Mouse (Mus musculus): ENCODE results near the gene Hipk2. TPM values are rescaled to one million over a fixed set of nuclear protein-coding genes. Genes with fewer than 3 reads are reported as not detected.

Gene Hipk2
- polyA plus RNA-seq, 1 experiment from 2014 or later, result 9.5 TPM

DNA sequence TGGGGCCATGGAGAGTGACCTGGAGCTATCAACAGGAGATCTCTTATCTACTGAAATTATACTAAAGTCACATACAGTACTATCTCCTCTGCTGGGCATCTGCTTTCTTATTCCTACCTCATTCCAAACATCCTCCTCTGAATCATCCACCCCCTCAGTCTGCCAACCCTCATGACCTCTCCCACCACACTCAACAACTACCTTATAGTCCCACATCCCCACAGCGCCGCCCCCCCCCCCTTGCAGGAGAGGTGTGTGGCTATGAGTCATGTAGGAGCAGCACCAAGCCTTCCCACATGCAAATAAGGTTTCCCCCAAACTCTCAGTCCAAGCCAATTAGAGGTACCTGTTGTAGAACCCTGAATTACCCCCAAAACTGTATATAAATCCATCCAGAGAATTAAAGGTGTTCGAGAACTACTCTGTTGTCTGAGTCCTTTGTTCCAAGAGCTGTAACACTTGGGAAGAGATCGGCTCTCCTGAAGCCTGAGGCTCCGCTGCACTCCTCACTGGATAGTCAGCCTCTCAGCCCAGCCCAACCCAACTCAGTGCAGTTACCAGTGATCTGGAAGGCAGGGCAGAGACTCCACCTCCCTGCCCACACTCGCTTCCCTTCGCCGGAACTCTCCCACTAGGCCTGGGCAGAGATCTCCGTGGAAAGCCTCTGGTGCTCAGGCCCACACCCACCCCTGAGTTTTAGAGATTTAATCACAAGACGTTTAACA, 66.4 kb downstream of the Hipk2 start:
- Histone ChIP-seq H3K4me3 (no peak overlapping the region), H3K27me3 (replicated peaks) (no peaks in the 10 kb centered on the region), H3K9ac (peak overlapping the region; percentile 38), H3K27ac (replicated peaks) (peak overlapping the region; percentile 61), H3K36me3 (peaks cover 5% of the 10 kb centered on the region), H3K9me3 (no peaks in the 10 kb centered on the region), H3K4me2 (peak overlapping the region; percentile 8; the same call in 1 of the 2 replicates), H3K4me1 (peaks cover 76% of the 10 kb centered on the region)
- 0 out of 2 replicates have a peak, but pooled peaks have one; percentile 44 for ATAC-seq (ENCODE audit: extremely low read depth, insufficient number of reproducible peaks, low FRiP score, low TSS enrichment)
- 38% methylated on average over 10 of the region's 10 CpGs for WGBS

DNA sequence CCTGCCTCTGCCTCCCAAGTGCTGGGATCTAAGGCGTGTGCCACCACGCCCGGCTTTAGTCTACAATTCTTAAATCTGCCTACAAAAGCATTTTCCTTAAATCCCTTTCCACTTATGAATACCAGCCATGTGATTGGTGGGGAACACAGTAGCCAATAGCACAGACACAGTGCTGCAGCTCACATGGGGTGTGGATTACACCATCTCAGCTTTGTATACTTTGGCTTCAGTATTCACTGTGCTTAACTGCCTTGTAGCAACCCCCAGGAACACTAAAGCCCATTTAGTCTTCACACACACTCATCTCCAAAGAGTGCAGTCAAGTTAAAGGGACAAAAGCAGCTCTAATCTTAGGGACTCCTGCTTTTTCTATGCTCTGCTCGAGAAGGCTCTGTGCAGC, 67.6 kb downstream of the Hipk2 start:
- ATAC-seq (ENCODE audit: extremely low read depth, insufficient number of reproducible peaks, low FRiP score, low TSS enrichment), result no peak
- H3K4me2 ChIP-seq, result no peak overlapping the region
- no peak overlapping the region for H3K27ac ChIP-seq (replicated peaks)
- H3K4me1 ChIP-seq, result peaks cover 69% of the 10 kb centered on the region
- peaks cover 13% of the 10 kb centered on the region for H3K36me3 ChIP-seq
- no peak overlapping the region for H3K4me3 ChIP-seq
- 90% methylated on average over 4 of the region's 4 CpGs for WGBS
- H3K9ac ChIP-seq, result no peak overlapping the region
- no peaks in the 10 kb centered on the region for H3K9me3 ChIP-seq
- H3K27me3 ChIP-seq (replicated peaks), result no peaks in the 10 kb centered on the region

DNA sequence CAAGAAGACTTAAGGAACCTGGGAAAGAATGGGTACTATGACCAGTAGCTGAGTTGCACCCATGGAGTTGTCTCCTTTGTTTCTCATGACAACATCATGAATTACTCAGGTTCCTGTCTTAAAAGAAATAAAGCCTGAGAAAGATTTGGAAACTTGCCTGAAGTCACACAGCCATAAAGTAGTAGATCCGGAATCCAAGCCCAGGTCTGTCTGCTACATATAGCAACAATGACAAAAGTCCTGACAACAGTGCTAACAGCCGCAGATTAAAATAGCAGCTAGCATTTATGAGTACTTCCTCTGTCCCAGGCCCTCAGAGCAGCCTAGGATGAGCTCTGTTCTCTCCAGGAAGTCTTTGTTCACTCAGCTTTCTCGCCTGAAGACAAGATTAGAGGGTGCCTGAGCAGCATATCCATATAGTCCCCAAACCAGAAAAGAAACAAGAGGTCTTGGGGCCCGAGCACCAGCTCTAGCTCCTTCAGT, 69.0 kb downstream of the Hipk2 start:
- 26% methylated on average over 4 of the region's 4 CpGs for WGBS
- peak overlapping the region; percentile 45; the same call in 1 of the 2 replicates for H3K9ac ChIP-seq
- H3K4me2 ChIP-seq, result peak overlapping the region; percentile 31; the same call in 1 of the 2 replicates
- H3K4me1 ChIP-seq, result peaks cover 72% of the 10 kb centered on the region
- no peaks in the 10 kb centered on the region for H3K27me3 ChIP-seq (replicated peaks)
- ATAC-seq (ENCODE audit: extremely low read depth, insufficient number of reproducible peaks, low FRiP score, low TSS enrichment), result no peak
- peaks cover 13% of the 10 kb centered on the region for H3K36me3 ChIP-seq
- H3K4me3 ChIP-seq, result no peak overlapping the region
- peak overlapping the region; percentile 80 for H3K27ac ChIP-seq (replicated peaks)
- H3K9me3 ChIP-seq, result no peaks in the 10 kb centered on the region

DNA sequence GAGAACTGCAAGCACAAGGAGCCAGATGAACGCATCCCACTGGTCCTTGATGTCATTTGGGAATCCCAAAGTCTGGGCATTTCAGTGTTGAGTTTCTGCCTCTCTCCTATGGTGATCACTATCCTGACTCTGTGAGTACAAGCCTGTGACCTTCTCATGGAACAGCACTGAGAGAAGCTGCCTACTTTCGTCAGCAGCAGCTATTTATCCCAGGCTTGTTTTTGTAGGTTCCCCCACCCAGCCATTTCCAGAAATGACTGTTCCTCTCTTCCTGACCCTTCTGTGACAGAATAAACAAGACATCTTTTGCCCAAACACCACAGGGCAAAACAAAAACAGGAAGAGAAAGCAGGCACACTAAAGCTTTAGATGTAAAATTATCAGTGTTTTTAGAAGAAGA, 70.4 kb downstream of the Hipk2 start:
- Histone ChIP-seq H3K4me2 (no peak overlapping the region), H3K4me1 (peaks cover 72% of the 10 kb centered on the region), H3K27me3 (replicated peaks) (no peaks in the 10 kb centered on the region), H3K4me3 (no peak overlapping the region), H3K9ac (no peak overlapping the region), H3K9me3 (no peaks in the 10 kb centered on the region), H3K27ac (replicated peaks) (no peak overlapping the region), H3K36me3 (peaks cover 13% of the 10 kb centered on the region)
- WGBS, result 75% methylated on average over 2 of the region's 2 CpGs
- ATAC-seq (ENCODE audit: extremely low read depth, insufficient number of reproducible peaks, low FRiP score, low TSS enrichment), result no peak

DNA sequence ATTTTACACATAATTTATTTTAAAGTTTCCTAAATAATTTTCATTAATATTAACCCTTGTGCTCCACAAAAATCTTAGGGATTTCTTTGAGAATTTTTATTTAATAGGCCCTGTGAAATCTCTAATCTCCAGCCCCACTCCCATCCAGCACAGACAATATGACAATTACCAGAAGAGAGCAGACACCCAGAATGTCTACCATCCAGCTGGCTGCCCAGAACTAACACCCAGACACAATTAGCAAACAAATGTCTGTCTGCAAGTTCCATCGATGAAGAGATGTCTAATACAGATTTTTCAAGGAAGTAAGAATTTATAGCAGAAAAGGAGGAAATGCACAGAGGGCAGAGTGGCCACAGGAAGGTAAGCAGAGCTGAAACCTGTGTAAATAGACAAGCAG, 74.7 kb downstream of the Hipk2 start:
- Histone ChIP-seq H3K36me3 (peaks cover 13% of the 10 kb centered on the region), H3K4me1 (peaks cover 52% of the 10 kb centered on the region), H3K4me3 (no peak overlapping the region), H3K27me3 (replicated peaks) (no peaks in the 10 kb centered on the region), H3K9ac (no peak overlapping the region), H3K9me3 (no peaks in the 10 kb centered on the region), H3K4me2 (no peak overlapping the region), H3K27ac (replicated peaks) (no peak overlapping the region)
- WGBS, result 62% methylated on average over 1 of the region's 1 CpGs
- no peak for ATAC-seq (ENCODE audit: extremely low read depth, insufficient number of reproducible peaks, low FRiP score, low TSS enrichment)

DNA sequence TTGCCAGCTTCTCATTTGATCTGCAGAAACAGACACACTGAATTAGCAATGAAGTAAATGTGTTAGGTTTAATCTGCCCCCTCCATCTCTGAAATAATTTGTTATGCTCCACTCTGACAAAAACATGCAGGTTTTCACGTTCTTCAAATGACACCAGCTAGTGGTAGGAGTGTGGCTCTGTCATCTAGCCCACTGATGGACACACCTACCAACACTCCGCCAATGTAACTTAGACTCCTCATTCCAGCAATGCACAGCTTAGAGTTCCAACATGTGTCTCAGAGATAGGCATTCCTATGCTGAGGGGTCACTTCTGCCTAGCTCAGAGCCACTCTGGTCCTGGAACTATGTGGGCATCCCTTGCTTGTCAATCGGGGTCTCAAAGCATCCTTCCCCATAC, 78.4 kb downstream of the Hipk2 start:
- H3K9ac ChIP-seq, result no peak overlapping the region
- no peak overlapping the region for H3K27ac ChIP-seq (replicated peaks)
- peaks cover 68% of the 10 kb centered on the region for H3K4me1 ChIP-seq
- ATAC-seq (ENCODE audit: extremely low read depth, insufficient number of reproducible peaks, low FRiP score, low TSS enrichment), result no peak
- no peaks in the 10 kb centered on the region for H3K27me3 ChIP-seq (replicated peaks)
- H3K36me3 ChIP-seq, result no peaks in the 10 kb centered on the region
- H3K4me3 ChIP-seq, result no peak overlapping the region
- WGBS, result 73% methylated on average over 3 of the region's 3 CpGs
- no peaks in the 10 kb centered on the region for H3K9me3 ChIP-seq
- no peak overlapping the region for H3K4me2 ChIP-seq

DNA sequence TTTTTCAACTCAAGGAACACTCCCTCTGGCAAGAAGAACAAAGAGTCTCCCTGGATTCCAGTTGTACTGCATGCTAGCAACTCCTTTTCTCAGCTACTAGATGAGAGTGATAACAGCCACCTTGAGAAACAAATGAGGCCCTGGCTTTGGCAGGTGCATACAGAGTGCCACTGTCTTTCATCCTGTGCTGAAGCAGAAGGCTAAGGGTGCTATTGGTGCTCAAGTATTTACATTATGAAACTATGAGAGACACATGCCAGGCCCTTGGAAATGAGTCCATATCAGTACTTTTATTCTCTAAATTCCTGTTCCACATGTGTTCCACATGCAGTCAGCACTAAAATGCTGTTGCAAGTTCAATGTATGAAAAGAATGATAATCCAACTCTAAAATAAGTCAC, 79.0 kb downstream of the Hipk2 start:
- H3K4me3 ChIP-seq, result no peak overlapping the region
- no peak overlapping the region for H3K9ac ChIP-seq
- ATAC-seq (ENCODE audit: extremely low read depth, insufficient number of reproducible peaks, low FRiP score, low TSS enrichment), result no peak
- no peak overlapping the region for H3K4me2 ChIP-seq
- no peaks in the 10 kb centered on the region for H3K27me3 ChIP-seq (replicated peaks)
- H3K4me1 ChIP-seq, result peaks cover 62% of the 10 kb centered on the region
- no peaks in the 10 kb centered on the region for H3K9me3 ChIP-seq
- no peak overlapping the region for H3K27ac ChIP-seq (replicated peaks)
- H3K36me3 ChIP-seq, result no peaks in the 10 kb centered on the region; the same call in 1 of the 2 replicates

DNA sequence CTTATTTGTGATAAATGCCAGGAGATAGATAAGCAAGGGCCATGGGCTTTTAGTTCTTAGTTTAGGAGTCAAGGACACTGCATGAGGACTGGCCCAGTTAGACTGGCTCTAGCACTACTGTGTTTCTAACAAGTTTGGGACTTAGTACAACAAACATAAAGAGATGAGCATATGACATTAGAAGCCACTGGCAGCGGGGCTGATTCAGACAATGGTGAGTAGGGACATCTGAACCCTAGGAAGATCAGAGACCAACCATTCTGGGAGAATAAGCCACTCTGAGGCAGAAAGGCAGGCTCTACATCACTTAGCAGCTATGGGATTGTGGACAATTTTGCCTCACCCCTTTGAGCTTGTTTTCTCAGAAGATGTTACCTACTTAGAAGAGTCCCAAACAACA, 79.6 kb downstream of the Hipk2 start:
- H3K4me2 ChIP-seq, result no peak overlapping the region
- no peak for ATAC-seq (ENCODE audit: extremely low read depth, insufficient number of reproducible peaks, low FRiP score, low TSS enrichment)
- H3K9me3 ChIP-seq, result no peaks in the 10 kb centered on the region
- WGBS, result 79% methylated on average over 1 of the region's 1 CpGs
- peaks cover 3% of the 10 kb centered on the region for H3K36me3 ChIP-seq
- no peak overlapping the region for H3K9ac ChIP-seq
- H3K27ac ChIP-seq (replicated peaks), result no peak overlapping the region
- H3K4me1 ChIP-seq, result peaks cover 58% of the 10 kb centered on the region
- H3K27me3 ChIP-seq (replicated peaks), result no peaks in the 10 kb centered on the region
- H3K4me3 ChIP-seq, result no peak overlapping the region

DNA sequence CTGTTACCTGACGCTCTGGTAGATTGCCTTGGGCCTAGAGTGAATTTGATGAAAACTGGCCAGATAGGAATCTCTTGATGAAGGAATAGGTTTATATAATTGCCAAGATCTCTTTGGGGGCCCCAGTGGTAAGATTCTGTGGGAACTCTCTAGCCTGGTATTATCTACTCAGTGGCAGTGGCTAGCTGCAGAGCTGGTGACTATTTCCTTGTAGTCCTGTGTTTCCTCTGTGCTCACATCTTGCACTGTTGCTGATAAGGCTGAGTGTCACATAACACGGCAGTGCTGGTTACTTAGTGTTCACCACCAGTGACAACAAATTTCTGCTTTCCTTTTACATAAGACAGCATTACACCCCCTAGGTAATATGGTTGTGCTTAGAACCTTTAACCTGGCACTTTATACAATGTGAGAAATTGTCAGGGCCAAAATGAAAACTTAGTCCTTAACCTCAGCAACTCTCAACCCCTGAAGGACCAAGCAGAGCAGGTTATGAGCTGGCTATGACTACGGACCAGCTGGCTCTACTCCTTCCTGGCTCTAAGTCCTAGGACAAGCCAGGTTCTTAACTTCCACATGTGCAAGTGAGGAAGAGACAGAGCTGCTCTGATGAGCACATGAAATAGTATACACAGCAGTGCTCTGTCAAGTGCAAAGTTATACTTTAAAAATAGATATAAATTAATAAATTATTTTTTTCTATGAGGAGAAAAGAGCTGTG, 80.7 kb downstream of the Hipk2 start:
- H3K9ac ChIP-seq, result no peak overlapping the region
- WGBS, result 47% methylated on average over 3 of the region's 3 CpGs
- no peaks in the 10 kb centered on the region for H3K27me3 ChIP-seq (replicated peaks)
- H3K36me3 ChIP-seq, result peaks cover 7% of the 10 kb centered on the region
- H3K9me3 ChIP-seq, result no peaks in the 10 kb centered on the region
- ATAC-seq (ENCODE audit: extremely low read depth, insufficient number of reproducible peaks, low FRiP score, low TSS enrichment), result no peak
- H3K4me1 ChIP-seq, result peaks cover 49% of the 10 kb centered on the region
- no peak overlapping the region for H3K4me3 ChIP-seq
- 0 out of 2 replicates have a peak overlapping the region, but pooled peaks have one; percentile 33 for H3K27ac ChIP-seq (replicated peaks)
- H3K4me2 ChIP-seq, result no peak overlapping the region

DNA sequence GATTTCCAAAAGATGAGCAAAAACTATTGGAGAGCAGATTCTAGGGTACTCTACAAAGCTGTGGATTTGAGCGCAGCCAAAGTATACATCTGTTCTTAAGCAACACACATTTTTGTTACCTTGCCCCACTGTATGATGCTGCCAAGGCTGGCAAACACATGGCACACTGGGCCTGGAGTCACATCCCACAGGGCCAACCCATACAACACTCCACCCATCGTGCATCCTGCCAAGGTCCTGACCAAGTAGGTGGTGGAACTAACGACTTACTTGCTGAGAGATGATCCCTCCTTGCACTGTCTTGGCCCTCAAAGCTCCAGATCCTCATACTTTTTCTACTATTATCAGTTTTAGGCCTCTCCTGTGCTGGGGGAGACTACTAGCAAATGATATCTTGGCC, 83.0 kb downstream of the Hipk2 start:
- H3K4me1 ChIP-seq, result peaks cover 62% of the 10 kb centered on the region
- H3K9ac ChIP-seq, result no peak overlapping the region
- no peaks in the 10 kb centered on the region for H3K9me3 ChIP-seq
- H3K36me3 ChIP-seq, result peaks cover 7% of the 10 kb centered on the region
- H3K4me3 ChIP-seq, result no peak overlapping the region
- 85% methylated on average over 3 of the region's 3 CpGs for WGBS
- H3K4me2 ChIP-seq, result no peak overlapping the region
- H3K27me3 ChIP-seq (replicated peaks), result no peaks in the 10 kb centered on the region
- ATAC-seq (ENCODE audit: extremely low read depth, insufficient number of reproducible peaks, low FRiP score, low TSS enrichment), result no peak
- H3K27ac ChIP-seq (replicated peaks), result no peak overlapping the region

DNA sequence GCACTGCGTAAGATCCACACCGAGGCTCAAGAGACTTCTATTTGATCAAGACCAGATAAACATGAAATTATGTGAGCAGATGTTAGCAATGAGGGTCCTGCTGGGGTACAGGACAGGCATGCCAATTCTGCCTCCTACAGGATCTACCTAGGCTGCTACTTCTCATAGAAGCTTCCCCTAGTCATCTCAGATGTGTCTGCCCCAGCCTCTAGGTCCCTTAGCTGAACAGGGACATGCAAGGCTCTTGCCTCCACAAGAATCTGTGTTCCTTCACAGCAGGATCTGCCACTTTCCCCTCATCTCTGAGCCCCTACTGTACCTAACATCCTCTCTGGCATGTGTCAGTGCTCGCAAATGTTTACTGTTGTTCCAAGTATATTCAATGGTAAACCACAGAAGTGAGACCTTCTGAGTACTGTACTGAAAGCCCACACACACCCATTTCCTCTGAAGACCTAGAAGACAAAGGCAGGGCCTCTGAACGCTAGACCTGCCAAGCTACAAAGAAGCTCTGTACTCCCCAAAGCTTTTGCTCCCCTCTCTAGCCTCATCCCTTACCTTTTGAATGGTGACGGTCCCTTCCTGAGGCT, 86.6 kb downstream of the Hipk2 start:
- WGBS, result 83% methylated on average over 5 of the region's 5 CpGs
- H3K4me1 ChIP-seq, result peaks cover 61% of the 10 kb centered on the region

More for the DNA sequence above, 86.6 kb downstream of the Hipk2 start:
- no peak for ATAC-seq (ENCODE audit: extremely low read depth, insufficient number of reproducible peaks, low FRiP score, low TSS enrichment)
- Histone ChIP-seq H3K4me2 (no peak overlapping the region), H3K27ac (replicated peaks) (no peak overlapping the region), H3K4me3 (no peak overlapping the region), H3K9me3 (no peaks in the 10 kb centered on the region), H3K27me3 (replicated peaks) (no peaks in the 10 kb centered on the region), H3K36me3 (peaks cover 7% of the 10 kb centered on the region), H3K9ac (no peak overlapping the region)

All from heart, embryonic 13.5 days (tissue).